Mouse (Mus musculus) intestine, postnatal 0 days (tissue): ENCODE results near the gene Dock9. TPM values are rescaled to one million over a fixed set of nuclear protein-coding genes. Genes with fewer than 3 reads are reported as not detected.

Source experiments
- ATAC-seq: fragments of 200-750 bp; cut with Nextera tagmentation; 2 replicates; pipeline ENCODE4 v1.8.0; 2017; ENCODE audit warnings: mild to moderate bottlenecking, moderate TSS enrichment, moderate library complexity
- H3K27ac ChIP-seq: fragments of 300-500 bp; sonication (generic); 2 replicates; pipeline ENCODE4 v1.5.1; 2014; ENCODE audit warnings: mild to moderate bottlenecking, low read depth, low read length, moderate library complexity
- H3K27me3 ChIP-seq: fragments of 300-500 bp; sonication (generic); replicated peaks from 2 replicates; pipeline ENCODE4 v1.6.1; 2014; ENCODE audit warnings: low read length, mixed read lengths; ENCODE audit not compliant: control insufficient read depth, insufficient read depth
- H3K36me3 ChIP-seq: fragments of 300-500 bp; sonication (generic); 2 replicates; pipeline ENCODE4 v1.6.1; 2014; ENCODE audit warnings: mild to moderate bottlenecking, moderate library complexity; ENCODE audit not compliant: control insufficient read depth, insufficient read depth
- H3K4me1 ChIP-seq: fragments of 300-500 bp; sonication (generic); replicated peaks from 2 replicates; pipeline ENCODE4 v1.6.1; 2014; ENCODE audit warnings: antibody characterized with exemption, low read length, mixed read lengths; ENCODE audit not compliant: control insufficient read depth, insufficient read depth
- H3K4me2 ChIP-seq: fragments of 300-500 bp; sonication (generic); replicated peaks from 2 replicates; pipeline ENCODE4 v1.6.1; 2014; ENCODE audit warnings: low read depth, mild to moderate bottlenecking, moderate library complexity
- H3K4me3 ChIP-seq: fragments of 300-500 bp; sonication (generic); 2 replicates; pipeline ENCODE4 v1.5.1; 2014; ENCODE audit warnings: low read depth, low read length
- H3K9ac ChIP-seq: fragments of 300-500 bp; sonication (generic); 2 replicates; pipeline ENCODE4 v1.6.1; 2014; ENCODE audit warnings: mild to moderate bottlenecking, low read depth, low read length
- H3K9me3 ChIP-seq: fragments of 300-500 bp; sonication (generic); 2 replicates; pipeline ENCODE4 v1.6.1; 2016; ENCODE audit warnings: mixed run types; ENCODE audit not compliant: control insufficient read depth
- CTCF ChIP-seq: sonication (generic); IDR thresholded peaks from 2 replicates; pipeline ENCODE4 v1.5.1; 2016; ENCODE audit warnings: low read depth, mild to moderate bottlenecking, control low read depth, antibody characterized with exemption, moderate library complexity
- WGBS: fragments of 180-500 bp; shearing (Covaris S2); extraction: QIAGEN DNeasy Blood & Tissue Kit; methylation state at CpG from one replicate; pipeline ENCODE4 v1.1.7; 2014; 5-methylcytosine and 5-hydroxymethylcytosine counted together
- polyA plus RNA-seq: library from polyadenylated mRNA; unstranded; fragments of >200 nt; fragmentation: Nextera tagmentation; extraction: Ambion mirVana; gene quantifications from 2 replicates; pipeline ENCODE4 v1.2.1, GENCODE M21; 2015

Dock9 gene
- polyA plus RNA-seq, 1 experiment from 2014 or later: 6.2 TPM

GRCm38 (mm10) chr14:121648581-121649060 lies 149.0 kb downstream of the Dock9 start:
- Histone ChIP-seq H3K4me3 (no peak overlapping the region), H3K4me2 (no peak overlapping the region), H3K9me3 (no peaks in the 10 kb centered on the region), H3K36me3 (peaks cover 9% of the 10 kb centered on the region; the same call in 1 of the 2 replicates), H3K4me1 (no peaks in the 10 kb centered on the region), H3K27ac (peak overlapping the region; percentile 62; the same call in 1 of the 2 replicates), H3K27me3 (no peaks in the 10 kb centered on the region), H3K9ac (no peak overlapping the region)
- 49% methylated on average over 9 of the region's 9 CpGs for WGBS
- ATAC-seq: no peak
- TF ChIP-seq CTCF: no peak

- ATAC-seq: no peak
- no peak overlapping the region for H3K4me3 ChIP-seq
- no peaks in the 10 kb centered on the region for H3K4me1 ChIP-seq
- peaks cover 7% of the 10 kb centered on the region for H3K36me3 ChIP-seq
- WGBS: 74% methylated on average over 6 of the region's 6 CpGs
- H3K9ac ChIP-seq: no peak overlapping the region
- H3K27me3 ChIP-seq: no peaks in the 10 kb centered on the region
- peak overlapping the region; percentile 50; the same call in 1 of the 2 replicates for H3K27ac ChIP-seq
- TF ChIP-seq CTCF: no peak
- no peaks in the 10 kb centered on the region for H3K9me3 ChIP-seq
- H3K4me2 ChIP-seq: no peak overlapping the region
These were observed 149.9 kb downstream of the Dock9 start for GRCm38 (mm10) chr14:121647693-121648092.

- no peaks in the 10 kb centered on the region for H3K9me3 ChIP-seq
- no peak overlapping the region for H3K27ac ChIP-seq
- no peak overlapping the region for H3K4me3 ChIP-seq
- H3K4me2 ChIP-seq: no peak overlapping the region
- whole genome bisulfite sequencing: 64% methylated on average over 10 of the region's 10 CpGs
- no peak overlapping the region for H3K9ac ChIP-seq
- no peak for TF ChIP-seq CTCF
- ATAC-seq: no peak
- no peaks in the 10 kb centered on the region for H3K27me3 ChIP-seq
- H3K4me1 ChIP-seq: no peaks in the 10 kb centered on the region
- H3K36me3 ChIP-seq: peaks cover 5% of the 10 kb centered on the region
These were observed 151.0 kb downstream of the Dock9 start for GRCm38 (mm10) chr14:121646617-121647016.

- Histone ChIP-seq H3K9ac (no peak overlapping the region), H3K4me1 (no peaks in the 10 kb centered on the region), H3K36me3 (peaks cover 9% of the 10 kb centered on the region), H3K4me2 (no peak overlapping the region), H3K9me3 (no peaks in the 10 kb centered on the region), H3K27ac (no peak overlapping the region), H3K27me3 (no peaks in the 10 kb centered on the region), H3K4me3 (no peak overlapping the region)
- 82% methylated on average over 2 of the region's 2 CpGs for WGBS
- no peak for ATAC-seq
- TF ChIP-seq CTCF: no peak
These were observed 153.3 kb downstream of the Dock9 start for GRCm38 (mm10) chr14:121644302-121644701.

- Histone ChIP-seq H3K4me3 (no peak overlapping the region), H3K9me3 (no peaks in the 10 kb centered on the region), H3K36me3 (peaks cover 29% of the 10 kb centered on the region), H3K9ac (no peak overlapping the region), H3K27ac (no peak overlapping the region), H3K4me2 (no peak overlapping the region), H3K4me1 (no peaks in the 10 kb centered on the region), H3K27me3 (no peaks in the 10 kb centered on the region)
- TF ChIP-seq CTCF: no peak
- no peak for ATAC-seq
- 83% methylated on average over 7 of the region's 7 CpGs for WGBS
These were observed 156.4 kb downstream of the Dock9 start for GRCm38 (mm10) chr14:121641271-121641670.

GRCm38 (mm10) chr14:121636935-121637510 lies 160.6 kb downstream of the Dock9 start:
- ATAC-seq: no peak

More at GRCm38 (mm10) chr14:121636935-121637510, 160.6 kb downstream of the Dock9 start:
- 69% methylated on average over 12 of the region's 12 CpGs for WGBS
- Histone ChIP-seq H3K9ac (no peak overlapping the region), H3K36me3 (peaks cover 35% of the 10 kb centered on the region), H3K4me3 (no peak overlapping the region), H3K4me2 (no peak overlapping the region), H3K27me3 (no peaks in the 10 kb centered on the region), H3K9me3 (no peaks in the 10 kb centered on the region), H3K27ac (no peak overlapping the region), H3K4me1 (no peaks in the 10 kb centered on the region)
- TF ChIP-seq CTCF: no peak
